Mouse (Mus musculus) small intestine, adult 2 months (tissue): ENCODE measurements around the gene Cep131.

ENCODE experiments used
- CTCF ChIP-seq: fragments of 200-500 bp; IDR thresholded peaks from 2 replicates; pipeline ENCODE4 v1.5.1; 2012; ENCODE audit warnings: low read depth, mild to moderate bottlenecking, control low read depth, inconsistent platforms, low read length, moderate library complexity, mixed read lengths; ENCODE audit not compliant: insufficient replicate concordance, insufficient read length; ENCODE audit errors: extremely low read depth
- POLR2A ChIP-seq: fragments of 200-500 bp; IDR thresholded peaks from 2 replicates; pipeline ENCODE4 v1.6.1; 2012; ENCODE audit warnings: low read depth, mild to moderate bottlenecking, control low read depth, inconsistent platforms, low read length, moderate library complexity

GRCm38 (mm10) chr11:120098588-120099511, 12.2 kb upstream of the Cep131 start, which contains the start of the genes Tepsin and Ndufaf8:
- no peak for TF ChIP-seq CTCF
- no peak; the same call in none of the 2 replicates for TF ChIP-seq POLR2A
